Mouse (Mus musculus): ENCODE results near the gene Atr. TPM values are rescaled to one million over a fixed set of nuclear protein-coding genes. Genes with fewer than 3 reads are reported as not detected.
"Not testable (repeated sequence)": the region's sequence is repeated elsewhere in the genome, so short reads cannot be mapped to it uniquely, and the experiment has no call there.

Gene Atr
- polyA plus RNA-seq, 1 experiment, result 5.4 TPM

- Histone ChIP-seq H3K4me1 (ENCODE audit: control insufficient read depth, insufficient read depth, insufficient read length, low read length) (no peaks in the 10 kb centered on the region), H3K27ac (replicated peaks; ENCODE audit: low read depth, low read length) (no peak overlapping the region), H3K4me3 (ENCODE audit: insufficient read depth, low read depth, low read length) (no peak overlapping the region)
Measured at GRCm38 (mm10) chr9:95852896-95853295, 4.5 kb upstream of the Atr start.

GRCm38 (mm10) chr9:95854891-95855290, 2.5 kb upstream of the Atr start:
- Histone ChIP-seq H3K4me1 (ENCODE audit: control insufficient read depth, insufficient read depth, insufficient read length, low read length) (no peaks in the 10 kb centered on the region), H3K27ac (replicated peaks; ENCODE audit: low read depth, low read length) (no peak overlapping the region), H3K4me3 (ENCODE audit: insufficient read depth, low read depth, low read length) (no peak overlapping the region)

GRCm38 (mm10) chr9:95856004-95856403, 1.4 kb upstream of the Atr start:
- Histone ChIP-seq H3K4me3 (ENCODE audit: insufficient read depth, low read depth, low read length) (no peak overlapping the region), H3K27ac (replicated peaks; ENCODE audit: low read depth, low read length) (no peak overlapping the region), H3K4me1 (ENCODE audit: control insufficient read depth, insufficient read depth, insufficient read length, low read length) (no peaks in the 10 kb centered on the region)

- H3K4me1 ChIP-seq (ENCODE audit: control insufficient read depth, insufficient read depth, insufficient read length, low read length), result no peaks in the 10 kb centered on the region
- peak overlapping the region; percentile 92 for H3K4me3 ChIP-seq (ENCODE audit: insufficient read depth, low read depth, low read length)
- H3K27ac ChIP-seq (replicated peaks; ENCODE audit: low read depth, low read length), result no peak overlapping the region
Measured at GRCm38 (mm10) chr9:95858027-95858570, 702 bp downstream of the Atr start.

GRCm38 (mm10) chr9:95878246-95878645, 20.8 kb downstream of the Atr start:
- Histone ChIP-seq H3K27ac (replicated peaks; ENCODE audit: low read depth, low read length) (no peak overlapping the region), H3K4me3 (ENCODE audit: insufficient read depth, low read depth, low read length) (no peak overlapping the region), H3K4me1 (ENCODE audit: control insufficient read depth, insufficient read depth, insufficient read length, low read length) (no peaks in the 10 kb centered on the region)

- Histone ChIP-seq H3K27ac (replicated peaks; ENCODE audit: low read depth, low read length) (no peak overlapping the region), H3K4me3 (ENCODE audit: insufficient read depth, low read depth, low read length) (no peak overlapping the region)
Measured at GRCm38 (mm10) chr9:95882751-95883150, 25.4 kb downstream of the Atr start.

GRCm38 (mm10) chr9:95897392-95897791, 40.0 kb downstream of the Atr start:
- H3K27ac ChIP-seq (replicated peaks; ENCODE audit: low read depth, low read length), result no peak overlapping the region
- no peaks in the 10 kb centered on the region for H3K4me1 ChIP-seq (ENCODE audit: control insufficient read depth, insufficient read depth, insufficient read length, low read length)
- H3K4me3 ChIP-seq (ENCODE audit: insufficient read depth, low read depth, low read length), result no peak overlapping the region

More at GRCm38 (mm10) chr9:95882751-95883150, 25.4 kb downstream of the Atr start:
- H3K4me1 ChIP-seq (ENCODE audit: control insufficient read depth, insufficient read depth, insufficient read length, low read length), result no peaks in the 10 kb centered on the region

- Histone ChIP-seq H3K27ac (replicated peaks; ENCODE audit: low read depth, low read length) (no peak overlapping the region), H3K4me3 (ENCODE audit: insufficient read depth, low read depth, low read length) (no peak overlapping the region), H3K4me1 (ENCODE audit: control insufficient read depth, insufficient read depth, insufficient read length, low read length) (no peaks in the 10 kb centered on the region)
Measured at GRCm38 (mm10) chr9:95932855-95933254, 75.5 kb downstream of the Atr start.

- H3K4me3 ChIP-seq (ENCODE audit: insufficient read depth, low read depth, low read length), result peak overlapping the region; percentile 14; the same call in 1 of the 2 replicates
- H3K27ac ChIP-seq (replicated peaks; ENCODE audit: low read depth, low read length), result no peak overlapping the region
- peaks cover 5% of the 10 kb centered on the region; the same call in 1 of the 2 replicates for H3K4me1 ChIP-seq (ENCODE audit: control insufficient read depth, insufficient read depth, insufficient read length, low read length)
Measured at GRCm38 (mm10) chr9:95953658-95954057, 96.3 kb downstream of the Atr start.

GRCm38 (mm10) chr9:95954226-95954584, 96.8 kb downstream of the Atr start:
- H3K4me1 ChIP-seq (ENCODE audit: control insufficient read depth, insufficient read depth, insufficient read length, low read length), result peaks cover 5% of the 10 kb centered on the region; the same call in 1 of the 2 replicates
- peak overlapping the region; percentile 86 for H3K4me3 ChIP-seq (ENCODE audit: insufficient read depth, low read depth, low read length)
- peak overlapping the region; percentile 54 for H3K27ac ChIP-seq (replicated peaks; ENCODE audit: low read depth, low read length)

GRCm38 (mm10) chr9:95954585-95955461, 97.4 kb downstream of the Atr start, which contains the start of gene Xrn1:
Xrn1 (plus strand) TSS chr9:95954760.
- peaks cover 5% of the 10 kb centered on the region; the same call in 1 of the 2 replicates for H3K4me1 ChIP-seq (ENCODE audit: control insufficient read depth, insufficient read depth, insufficient read length, low read length)
- peak within 1 kb of the TSS; percentile 86 for H3K4me3 ChIP-seq (ENCODE audit: insufficient read depth, low read depth, low read length)
- peak within 1 kb of the TSS; percentile 71 for H3K27ac ChIP-seq (replicated peaks; ENCODE audit: low read depth, low read length)

GRCm38 (mm10) chr9:95957611-95958010, 100.2 kb downstream of the Atr start:
- no peak overlapping the region for H3K27ac ChIP-seq (replicated peaks; ENCODE audit: low read depth, low read length)
- peaks cover 5% of the 10 kb centered on the region; the same call in 1 of the 2 replicates for H3K4me1 ChIP-seq (ENCODE audit: control insufficient read depth, insufficient read depth, insufficient read length, low read length)
- H3K4me3 ChIP-seq (ENCODE audit: insufficient read depth, low read depth, low read length), result no peak overlapping the region

GRCm38 (mm10) chr9:95958041-95958730, 100.8 kb downstream of the Atr start:
- Histone ChIP-seq H3K4me3 (ENCODE audit: insufficient read depth, low read depth, low read length) (no peak overlapping the region), H3K4me1 (ENCODE audit: control insufficient read depth, insufficient read depth, insufficient read length, low read length) (peaks cover 5% of the 10 kb centered on the region; the same call in 1 of the 2 replicates), H3K27ac (replicated peaks; ENCODE audit: low read depth, low read length) (no peak overlapping the region)

- not testable (repeated sequence) for H3K4me1 ChIP-seq (ENCODE audit: control insufficient read depth, insufficient read depth, insufficient read length, low read length); H3K4me3 ChIP-seq (ENCODE audit: insufficient read depth, low read depth, low read length); H3K27ac ChIP-seq (replicated peaks; ENCODE audit: low read depth, low read length)
Measured at GRCm38 (mm10) chr9:95958731-95959105, 101.3 kb downstream of the Atr start.

- H3K27ac ChIP-seq (replicated peaks; ENCODE audit: low read depth, low read length), result no peak overlapping the region
- no peak overlapping the region for H3K4me3 ChIP-seq (ENCODE audit: insufficient read depth, low read depth, low read length)
- H3K4me1 ChIP-seq (ENCODE audit: control insufficient read depth, insufficient read depth, insufficient read length, low read length), result 0 out of 2 replicates have a peak, but pooled peaks cover 2% of the 10 kb centered on the region
Measured at GRCm38 (mm10) chr9:95959246-95959645, 101.8 kb downstream of the Atr start.
